Mouse (Mus musculus): ENCODE results near the gene Tex13b. TPM values are rescaled to one million over a fixed set of nuclear protein-coding genes. Genes with fewer than 3 reads are reported as not detected.
"Not testable (repeated sequence)": the region's sequence is repeated elsewhere in the genome, so short reads cannot be mapped to it uniquely, and the experiment has no call there.

Gene Tex13b
- polyA plus RNA-seq (2014; fragmentation: Nextera tagmentation; extraction: Ambion mirVana) = not detected in 2 replicates

- peaks cover 3% of the 10 kb centered on the region; the same call in 1 of the 2 replicates for H3K27me3 ChIP-seq (ENCODE audit: control insufficient read depth, insufficient read depth, low read length)
Observed at GRCm38 (mm10) chrX:140813312-140814006, at the start of gene Tex13b. TSS of gene Tex13b (minus strand) at chrX:140813433.

DNA sequence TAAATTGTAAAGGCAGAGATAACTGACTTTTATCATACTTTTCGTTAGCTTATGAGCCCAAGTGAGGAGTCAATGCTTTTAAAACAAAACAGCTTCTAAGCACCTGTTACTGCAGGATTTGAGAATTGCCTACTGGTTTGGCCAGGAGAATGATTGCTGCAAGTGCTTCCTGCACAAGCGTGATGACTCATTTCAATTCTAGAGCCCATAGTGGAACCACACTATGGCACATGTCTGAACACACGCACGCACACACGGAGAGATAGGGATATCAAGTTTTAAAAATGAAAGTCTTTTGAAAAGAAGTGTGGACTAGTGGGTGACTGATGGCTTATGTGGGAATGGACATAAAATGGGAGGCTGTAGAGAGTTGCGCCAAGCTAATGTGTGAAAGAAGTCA lies 49.5 kb upstream of the Tex13b start:
- Histone ChIP-seq H3K27me3 (ENCODE audit: control insufficient read depth, insufficient read depth, low read length) (no peaks in the 10 kb centered on the region), H3K4me2 (ENCODE audit: low read depth, severe bottlenecking) (no peak overlapping the region), H3K27ac (replicated peaks; ENCODE audit: low read depth, low read length) (no peak overlapping the region), H3K9ac (ENCODE audit: low read length) (no peak overlapping the region), H3K4me3 (ENCODE audit: low read depth, low read length) (no peak overlapping the region), H3K36me3 (ENCODE audit: control insufficient read depth, insufficient read depth, low read length) (no peaks in the 10 kb centered on the region), H3K9me3 (ENCODE audit: control insufficient read depth, low read length) (no peaks in the 10 kb centered on the region), H3K4me1 (ENCODE audit: control insufficient read depth, insufficient read depth, low read length) (no peaks in the 10 kb centered on the region)
- ATAC-seq (ENCODE audit: insufficient number of reproducible peaks, low FRiP score, low TSS enrichment, low read depth) = no peak
- DNase-seq (ENCODE audit: low spot score) = no peak
- WGBS = 89% methylated on average over 6 of the region's 6 CpGs

More at GRCm38 (mm10) chrX:140813312-140814006, at the start of gene Tex13b:
- no peak for DNase-seq (ENCODE audit: low spot score)
- 96% methylated on average over 22 of the region's 22 CpGs for WGBS
- no peak for ATAC-seq (ENCODE audit: insufficient number of reproducible peaks, low FRiP score, low TSS enrichment, low read depth)
- no peaks in the 10 kb centered on the region for H3K36me3 ChIP-seq (ENCODE audit: control insufficient read depth, insufficient read depth, low read length)
- no peaks in the 10 kb centered on the region for H3K4me1 ChIP-seq (ENCODE audit: control insufficient read depth, insufficient read depth, low read length)
- no peak within 1 kb of the TSS for H3K27ac ChIP-seq (replicated peaks; ENCODE audit: low read depth, low read length)
- no peak within 1 kb of the TSS for H3K9ac ChIP-seq (ENCODE audit: low read length)
- H3K4me2 ChIP-seq (ENCODE audit: low read depth, severe bottlenecking) = no peak within 1 kb of the TSS
- H3K9me3 ChIP-seq (ENCODE audit: control insufficient read depth, low read length) = no peaks in the 10 kb centered on the region
- H3K4me3 ChIP-seq (ENCODE audit: low read depth, low read length) = no peak within 1 kb of the TSS

DNA sequence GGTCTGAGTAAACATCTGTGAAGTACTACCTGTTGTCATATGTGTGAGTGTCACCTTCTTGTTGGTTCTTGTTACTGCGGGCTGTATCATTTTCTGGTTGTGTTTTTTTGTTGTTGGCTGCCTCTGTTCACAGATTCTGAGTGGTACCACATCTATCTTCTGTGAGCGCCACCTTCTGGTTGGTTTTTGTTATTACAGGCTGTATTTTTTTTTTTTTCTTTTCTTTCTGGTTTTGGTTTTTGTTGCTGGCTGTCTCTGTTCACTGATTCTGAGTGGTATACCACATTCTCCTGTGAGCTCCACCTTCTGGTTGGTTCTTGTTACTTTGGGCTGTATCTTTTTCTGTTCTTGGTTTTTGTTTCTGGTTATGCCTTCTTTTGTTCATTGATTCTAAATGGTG lies 44.2 kb upstream of the Tex13b start:
- DNase-seq (ENCODE audit: low spot score) = no peak
- Histone ChIP-seq H3K27me3 (ENCODE audit: control insufficient read depth, insufficient read depth, low read length) (no peaks in the 10 kb centered on the region), H3K27ac (replicated peaks; ENCODE audit: low read depth, low read length) (no peak overlapping the region), H3K36me3 (ENCODE audit: control insufficient read depth, insufficient read depth, low read length) (no peaks in the 10 kb centered on the region), H3K4me3 (ENCODE audit: low read depth, low read length) (no peak overlapping the region), H3K9ac (ENCODE audit: low read length) (no peak overlapping the region), H3K4me2 (ENCODE audit: low read depth, severe bottlenecking) (no peak overlapping the region), H3K9me3 (ENCODE audit: control insufficient read depth, low read length) (no peaks in the 10 kb centered on the region), H3K4me1 (ENCODE audit: control insufficient read depth, insufficient read depth, low read length) (no peaks in the 10 kb centered on the region)
- WGBS = 42% methylated on average over 2 of the region's 2 CpGs
- ATAC-seq (ENCODE audit: insufficient number of reproducible peaks, low FRiP score, low TSS enrichment, low read depth) = no peak

DNA sequence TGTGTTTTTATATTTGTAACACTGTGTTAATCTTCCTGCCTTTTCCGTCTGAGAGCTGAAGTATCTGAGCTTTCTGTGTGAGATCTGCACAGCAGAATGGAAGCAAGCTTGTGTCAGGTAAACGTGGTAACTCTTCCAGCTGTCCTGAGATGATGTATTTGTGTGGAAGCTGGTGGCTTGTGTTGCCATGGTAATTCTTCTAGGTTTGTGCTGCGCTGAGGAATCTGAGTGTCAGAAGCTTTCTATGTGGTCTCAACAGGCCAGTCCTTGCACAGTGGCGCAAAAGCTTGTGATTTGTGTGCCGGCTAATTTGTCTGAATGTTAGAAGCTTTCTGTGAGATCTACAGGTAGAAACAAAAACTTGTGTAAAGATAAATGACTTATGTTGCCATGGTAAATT lies 43.8 kb upstream of the Tex13b start:
- H3K4me1 ChIP-seq (ENCODE audit: control insufficient read depth, insufficient read depth, low read length); H3K4me3 ChIP-seq (ENCODE audit: low read depth, low read length); H3K9me3 ChIP-seq (ENCODE audit: control insufficient read depth, low read length); H3K27ac ChIP-seq (replicated peaks; ENCODE audit: low read depth, low read length); H3K9ac ChIP-seq (ENCODE audit: low read length); H3K36me3 ChIP-seq (ENCODE audit: control insufficient read depth, insufficient read depth, low read length); ATAC-seq (ENCODE audit: insufficient number of reproducible peaks, low FRiP score, low TSS enrichment, low read depth); DNase-seq (ENCODE audit: low spot score); H3K27me3 ChIP-seq (ENCODE audit: control insufficient read depth, insufficient read depth, low read length); H3K4me2 ChIP-seq (ENCODE audit: low read depth, severe bottlenecking): not testable (repeated sequence)
- WGBS = 71% methylated on average over 5 of the region's 5 CpGs

DNA sequence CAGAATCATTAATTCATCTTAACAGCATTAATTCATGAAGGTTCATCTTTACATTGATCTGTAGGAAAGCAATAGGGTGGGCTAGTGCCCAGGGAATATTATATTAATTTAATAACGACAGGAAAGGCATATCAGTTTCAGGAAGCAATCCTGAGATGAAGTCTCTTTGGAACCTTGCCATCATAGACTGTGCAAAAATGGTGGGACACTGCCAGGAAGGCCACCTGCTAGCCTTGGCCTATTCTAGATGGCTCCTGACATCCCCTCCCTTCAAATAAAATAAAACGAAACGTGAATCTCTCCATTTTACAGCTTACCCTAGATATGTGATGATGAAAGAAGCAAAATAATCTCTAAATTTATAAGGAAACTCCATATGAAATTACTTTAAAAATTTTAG lies 41.3 kb upstream of the Tex13b start:
- no peaks in the 10 kb centered on the region for H3K36me3 ChIP-seq (ENCODE audit: control insufficient read depth, insufficient read depth, low read length)
- DNase-seq (ENCODE audit: low spot score) (no peak), ATAC-seq (ENCODE audit: insufficient number of reproducible peaks, low FRiP score, low TSS enrichment, low read depth) (no peak)
- no peaks in the 10 kb centered on the region for H3K27me3 ChIP-seq (ENCODE audit: control insufficient read depth, insufficient read depth, low read length)
- H3K4me2 ChIP-seq (ENCODE audit: low read depth, severe bottlenecking) = no peak overlapping the region
- H3K4me1 ChIP-seq (ENCODE audit: control insufficient read depth, insufficient read depth, low read length) = no peaks in the 10 kb centered on the region
- H3K4me3 ChIP-seq (ENCODE audit: low read depth, low read length) = no peak overlapping the region
- H3K9me3 ChIP-seq (ENCODE audit: control insufficient read depth, low read length) = no peaks in the 10 kb centered on the region
- 76% methylated on average over 3 of the region's 3 CpGs for WGBS
- no peak overlapping the region for H3K27ac ChIP-seq (replicated peaks; ENCODE audit: low read depth, low read length)
- no peak overlapping the region for H3K9ac ChIP-seq (ENCODE audit: low read length)

DNA sequence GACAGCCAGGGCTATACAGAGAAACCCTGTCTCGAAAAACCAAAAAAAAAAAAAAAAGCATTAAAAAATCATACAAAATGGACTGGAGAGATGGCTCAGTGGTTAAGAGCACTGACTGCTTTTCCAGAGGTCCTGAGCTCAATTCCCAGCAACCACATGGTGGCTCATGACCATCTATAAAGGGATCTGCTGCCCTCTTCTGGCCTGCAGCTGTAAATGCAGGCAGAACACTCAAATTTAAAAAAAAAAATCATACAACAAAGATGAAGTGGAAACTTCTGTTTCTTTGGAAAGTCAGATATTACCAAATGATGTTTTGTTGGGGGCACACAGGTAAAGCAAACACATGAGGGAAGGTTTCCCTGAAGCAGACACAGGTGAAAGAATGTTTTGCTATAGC lies 32.2 kb upstream of the Tex13b start:
- not testable (repeated sequence) for H3K9ac ChIP-seq (ENCODE audit: low read length); DNase-seq (ENCODE audit: low spot score); H3K4me2 ChIP-seq (ENCODE audit: low read depth, severe bottlenecking); H3K4me1 ChIP-seq (ENCODE audit: control insufficient read depth, insufficient read depth, low read length); H3K4me3 ChIP-seq (ENCODE audit: low read depth, low read length); ATAC-seq (ENCODE audit: insufficient number of reproducible peaks, low FRiP score, low TSS enrichment, low read depth); H3K9me3 ChIP-seq (ENCODE audit: control insufficient read depth, low read length); H3K27ac ChIP-seq (replicated peaks; ENCODE audit: low read depth, low read length); H3K27me3 ChIP-seq (ENCODE audit: control insufficient read depth, insufficient read depth, low read length); H3K36me3 ChIP-seq (ENCODE audit: control insufficient read depth, insufficient read depth, low read length)
- no CpG with 5 or more reads among the region's 1 CpGs for WGBS

DNA sequence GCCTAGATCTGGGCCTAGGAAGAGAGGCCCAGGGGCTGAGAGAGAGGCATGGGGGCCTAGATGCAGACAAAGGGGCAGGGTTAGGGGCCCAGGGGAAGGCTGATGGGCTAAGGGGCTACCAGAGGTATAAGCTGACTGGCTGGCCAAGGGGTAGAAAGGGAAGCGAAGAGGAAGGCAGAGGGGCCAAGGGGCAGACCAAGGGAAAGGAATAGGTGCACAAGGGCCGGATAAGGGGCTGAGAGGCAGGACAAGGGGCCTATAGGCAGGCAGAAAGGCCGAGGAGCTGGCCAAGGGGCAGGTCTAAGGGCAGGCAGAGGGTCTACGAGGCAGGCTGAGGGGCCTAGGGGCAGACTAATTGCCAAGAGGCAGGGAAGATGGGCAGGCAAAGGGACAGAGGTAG lies 26.7 kb upstream of the Tex13b start:
- Histone ChIP-seq H3K27me3 (ENCODE audit: control insufficient read depth, insufficient read depth, low read length) (peaks cover 16% of the 10 kb centered on the region; the same call in 1 of the 2 replicates), H3K36me3 (ENCODE audit: control insufficient read depth, insufficient read depth, low read length) (no peaks in the 10 kb centered on the region), H3K9me3 (ENCODE audit: control insufficient read depth, low read length) (no peaks in the 10 kb centered on the region), H3K27ac (replicated peaks; ENCODE audit: low read depth, low read length) (no peak overlapping the region), H3K4me3 (ENCODE audit: low read depth, low read length) (no peak overlapping the region), H3K9ac (ENCODE audit: low read length) (no peak overlapping the region), H3K4me1 (ENCODE audit: control insufficient read depth, insufficient read depth, low read length) (no peaks in the 10 kb centered on the region), H3K4me2 (ENCODE audit: low read depth, severe bottlenecking) (no peak overlapping the region)
- DNase-seq (ENCODE audit: low spot score) (no peak), ATAC-seq (ENCODE audit: insufficient number of reproducible peaks, low FRiP score, low TSS enrichment, low read depth) (no peak)
- 77% methylated on average over 4 of the region's 4 CpGs for WGBS

DNA sequence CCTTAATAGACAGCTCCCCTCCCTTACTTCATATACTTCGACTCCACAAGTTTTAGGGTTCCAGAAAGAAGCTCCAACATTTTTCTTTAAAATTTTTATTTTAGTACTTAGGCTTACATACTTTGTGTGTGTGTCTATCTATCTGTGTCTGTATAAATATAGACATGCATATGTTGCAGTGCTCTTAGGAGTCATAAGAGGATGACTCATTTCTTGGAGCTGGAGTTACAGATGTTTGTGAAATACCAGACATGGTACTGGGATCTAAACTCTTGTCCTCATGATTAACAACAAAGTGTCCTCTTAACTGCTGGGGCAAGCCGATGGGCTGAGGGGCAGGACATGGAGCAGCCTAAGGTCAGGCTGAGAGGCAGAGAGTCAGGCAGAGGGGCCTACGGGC lies 24.8 kb upstream of the Tex13b start:
- WGBS = 75% methylated on average over 3 of the region's 3 CpGs
- DNase-seq (ENCODE audit: low spot score) (no peak), ATAC-seq (ENCODE audit: insufficient number of reproducible peaks, low FRiP score, low TSS enrichment, low read depth) (no peak)
- Histone ChIP-seq H3K27ac (replicated peaks; ENCODE audit: low read depth, low read length) (no peak overlapping the region), H3K9me3 (ENCODE audit: control insufficient read depth, low read length) (no peaks in the 10 kb centered on the region), H3K36me3 (ENCODE audit: control insufficient read depth, insufficient read depth, low read length) (no peaks in the 10 kb centered on the region), H3K27me3 (ENCODE audit: control insufficient read depth, insufficient read depth, low read length) (peaks cover 16% of the 10 kb centered on the region; the same call in 1 of the 2 replicates), H3K4me2 (ENCODE audit: low read depth, severe bottlenecking) (no peak overlapping the region), H3K4me1 (ENCODE audit: control insufficient read depth, insufficient read depth, low read length) (no peaks in the 10 kb centered on the region), H3K9ac (ENCODE audit: low read length) (no peak overlapping the region), H3K4me3 (ENCODE audit: low read depth, low read length) (no peak overlapping the region)

GRCm38 (mm10) chrX:140831706-140832105 lies 18.5 kb upstream of the Tex13b start:
- no peak overlapping the region for H3K4me2 ChIP-seq (ENCODE audit: low read depth, severe bottlenecking)
- H3K9me3 ChIP-seq (ENCODE audit: control insufficient read depth, low read length) = no peaks in the 10 kb centered on the region
- no peak overlapping the region for H3K9ac ChIP-seq (ENCODE audit: low read length)
- no peaks in the 10 kb centered on the region for H3K4me1 ChIP-seq (ENCODE audit: control insufficient read depth, insufficient read depth, low read length)
- DNase-seq (ENCODE audit: low spot score) = no peak
- 78% methylated on average over 4 of the region's 4 CpGs for WGBS
- no peaks in the 10 kb centered on the region for H3K36me3 ChIP-seq (ENCODE audit: control insufficient read depth, insufficient read depth, low read length)
- no peak overlapping the region for H3K27ac ChIP-seq (replicated peaks; ENCODE audit: low read depth, low read length)
- H3K27me3 ChIP-seq (ENCODE audit: control insufficient read depth, insufficient read depth, low read length) = 0 out of 2 replicates have a peak, but pooled peaks cover 1% of the 10 kb centered on the region
- no peak overlapping the region for H3K4me3 ChIP-seq (ENCODE audit: low read depth, low read length)
- no peak for ATAC-seq (ENCODE audit: insufficient number of reproducible peaks, low FRiP score, low TSS enrichment, low read depth)

All from limb, embryonic 11.5 days (tissue).